Mouse (Mus musculus): Measurements from ENCODE around the gene Sipa1. TPM values are rescaled to one million over a fixed set of nuclear protein-coding genes. Genes with fewer than 3 reads are reported as not detected.

Gene Sipa1
- 94.7 TPM for polyA plus RNA-seq (2017; shearing (Covaris generic))

DNA sequence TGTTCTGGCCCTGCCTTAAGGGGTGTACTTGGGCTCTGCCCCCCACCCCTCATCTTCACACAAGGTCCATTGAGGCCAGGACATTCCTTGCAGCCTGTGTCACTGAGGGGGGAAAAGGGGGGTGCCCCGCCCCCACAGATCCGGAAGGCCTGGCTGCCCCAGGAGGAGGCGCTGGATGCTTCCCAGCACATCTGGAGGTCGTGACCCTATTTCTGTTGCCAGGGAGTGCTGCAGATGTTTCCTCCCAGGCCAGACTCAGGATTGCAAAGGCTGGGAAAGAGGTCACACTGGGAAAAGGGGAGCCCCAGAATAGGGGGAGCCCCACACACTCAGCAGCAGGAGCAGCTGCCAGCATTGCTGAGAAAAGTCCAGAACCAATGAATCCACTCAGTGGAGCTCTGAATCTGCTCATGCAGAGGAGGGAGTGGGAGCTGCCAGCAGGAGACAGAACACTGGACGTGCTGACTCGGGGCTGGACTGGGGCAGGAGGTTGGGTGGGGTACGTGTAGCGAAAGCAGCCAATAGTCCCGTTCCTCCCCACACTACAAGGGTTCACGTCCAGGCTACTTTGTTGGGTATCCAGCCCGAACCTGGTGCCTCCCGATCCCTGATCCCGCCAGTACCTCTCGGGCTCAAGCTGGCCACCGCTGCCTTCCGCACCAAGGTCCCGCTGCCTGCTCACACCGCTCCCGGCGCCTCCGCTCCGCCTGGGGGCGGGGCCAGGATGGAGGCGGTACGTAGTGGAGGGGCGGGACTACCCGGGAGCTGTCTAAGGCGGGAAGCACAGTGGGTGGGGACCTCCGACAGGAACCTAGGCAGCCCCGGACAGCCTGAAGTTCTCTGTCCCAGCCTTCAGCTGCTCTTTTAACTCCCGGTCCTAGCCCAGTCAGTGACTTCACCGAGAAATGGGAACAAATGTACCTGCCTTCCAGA is at the start of gene Sipa1:
Gene Sipa1, minus strand, starts transcription at position 727 of the 933 bp plus-strand sequence.

DNA sequence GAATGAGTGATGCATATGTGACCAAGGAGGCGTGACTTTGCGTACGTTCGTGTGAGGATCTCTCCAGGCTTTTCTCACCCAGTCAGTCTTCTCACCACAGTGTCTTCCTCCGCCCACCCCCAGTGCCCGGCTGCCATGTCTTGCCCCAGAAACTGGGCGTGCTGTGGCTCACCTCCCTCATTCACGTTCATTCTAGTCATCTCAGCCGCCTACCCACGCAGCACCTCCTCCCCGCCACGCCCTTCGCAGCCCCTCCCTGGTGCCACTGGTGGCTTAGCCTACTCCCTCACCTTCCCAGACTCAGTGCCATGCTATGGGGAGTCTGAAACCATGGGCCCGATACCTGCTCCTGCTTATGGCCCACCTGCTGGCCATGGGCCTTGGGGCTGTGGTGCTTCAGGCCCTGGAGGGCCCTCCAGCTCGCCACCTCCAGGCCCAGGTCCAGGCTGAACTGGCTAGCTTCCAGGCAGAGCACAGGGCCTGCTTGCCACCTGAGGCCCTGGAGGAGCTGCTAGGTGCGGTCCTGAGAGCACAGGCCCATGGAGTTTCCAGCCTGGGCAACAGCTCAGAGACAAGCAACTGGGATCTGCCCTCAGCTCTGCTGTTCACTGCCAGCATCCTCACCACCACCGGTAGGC is 40.8 kb upstream of the Sipa1 start, which contains the start of gene Kcnk7:
Gene Kcnk7, plus strand, starts transcription at position 205 of the 638 bp plus-strand sequence.

DNA sequence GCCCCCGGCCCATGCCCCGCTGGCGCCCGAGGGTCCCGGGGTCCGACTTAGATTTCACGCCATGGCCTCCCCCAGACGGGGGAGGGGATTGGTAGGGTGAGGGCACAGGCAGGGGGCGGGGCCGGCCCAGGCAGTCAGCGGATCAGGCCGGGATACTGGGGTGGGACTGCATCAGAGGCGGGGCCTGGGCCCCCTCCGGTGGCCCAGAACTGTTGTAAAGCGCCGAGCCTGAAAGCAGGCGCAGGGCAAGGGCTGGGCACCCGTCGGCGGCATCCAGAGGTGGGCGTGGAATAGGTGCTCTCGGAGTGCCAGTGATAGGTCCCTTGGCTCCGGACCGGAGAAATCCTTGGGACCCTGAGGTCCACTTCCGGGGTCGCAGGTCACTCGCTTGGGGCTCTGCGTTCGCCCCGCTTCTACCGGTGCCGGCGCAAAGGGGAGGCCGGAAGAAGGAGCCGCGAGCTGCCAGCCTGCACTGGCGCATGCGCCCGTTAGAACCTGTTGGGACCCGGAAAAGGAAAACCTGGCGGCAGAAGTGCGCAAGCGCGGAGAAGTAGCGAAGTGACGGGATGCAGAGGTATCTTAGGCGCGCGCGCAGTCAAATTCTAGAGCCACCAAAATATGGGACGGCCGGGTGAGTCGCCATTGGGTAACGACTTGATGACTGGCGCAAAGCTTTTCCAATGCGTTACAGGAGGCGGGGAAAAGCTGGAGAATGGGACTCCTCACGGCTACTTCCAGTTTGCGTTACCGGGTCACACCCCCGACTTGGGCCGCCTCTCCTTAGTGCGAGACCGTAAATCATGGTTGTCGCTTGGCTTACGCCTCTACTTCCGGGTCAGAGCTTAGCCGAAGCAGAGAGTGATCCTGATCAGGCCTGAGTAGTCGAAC is 24.9 kb upstream of the Sipa1 start, which contains the start of the genes Map3k11 and Pcnx3:
Gene Map3k11, plus strand, starts transcription at position 543 of the 888 bp plus-strand sequence.
Gene Pcnx3, minus strand, starts transcription at position 709 of the 888 bp plus-strand sequence.

DNA sequence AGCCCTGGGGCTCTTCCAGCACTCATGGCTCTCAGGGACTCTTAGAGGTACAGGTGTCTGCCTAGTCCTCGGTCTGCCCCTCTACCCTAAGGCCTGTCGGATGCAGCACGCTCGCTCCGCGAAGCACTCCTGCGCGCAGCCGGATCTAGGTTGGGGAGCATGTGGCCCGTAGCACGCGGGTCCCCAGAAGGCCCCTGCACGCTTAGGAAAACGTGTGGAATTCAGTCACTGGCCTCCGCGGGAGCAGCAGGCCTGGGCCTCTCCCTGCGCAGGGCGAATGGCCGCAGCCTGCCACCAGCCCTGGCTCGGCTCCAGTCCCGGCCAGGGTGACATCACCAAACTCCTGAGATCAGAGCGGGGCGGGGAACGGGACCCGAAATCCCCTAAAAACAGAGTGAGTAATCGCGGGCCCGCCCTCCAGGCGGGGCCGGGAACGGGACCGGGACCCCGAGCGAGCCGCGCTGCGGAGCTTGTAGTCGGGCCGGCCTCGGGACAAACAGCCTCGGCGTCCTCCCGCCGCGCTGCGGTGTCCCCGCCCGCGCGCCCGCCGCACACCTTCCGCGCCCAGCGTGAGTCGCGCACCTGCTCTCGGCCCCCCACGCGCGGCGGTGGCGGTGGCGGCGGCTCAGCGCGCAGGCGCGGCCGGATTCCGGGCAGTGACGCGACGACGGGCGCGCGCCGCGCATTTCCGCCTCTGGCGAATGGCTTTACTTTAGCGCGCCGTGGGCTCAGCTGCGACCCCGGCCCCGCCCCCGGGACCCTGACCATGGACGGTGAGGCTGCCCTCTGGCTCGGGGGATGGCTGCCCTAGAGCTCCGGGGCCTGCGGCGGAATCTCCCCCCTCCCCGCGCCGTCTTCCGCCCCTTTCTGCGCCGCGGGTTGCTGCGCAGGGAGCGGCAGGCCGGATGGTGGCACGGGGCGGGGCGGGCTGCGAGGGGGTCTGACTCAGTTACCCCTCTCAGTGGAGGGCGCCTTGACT is 26.1 kb downstream of the Sipa1 start, which contains the start of gene Rela:
Gene Rela, plus strand, starts transcription at position 415 of the 979 bp plus-strand sequence.

DNA sequence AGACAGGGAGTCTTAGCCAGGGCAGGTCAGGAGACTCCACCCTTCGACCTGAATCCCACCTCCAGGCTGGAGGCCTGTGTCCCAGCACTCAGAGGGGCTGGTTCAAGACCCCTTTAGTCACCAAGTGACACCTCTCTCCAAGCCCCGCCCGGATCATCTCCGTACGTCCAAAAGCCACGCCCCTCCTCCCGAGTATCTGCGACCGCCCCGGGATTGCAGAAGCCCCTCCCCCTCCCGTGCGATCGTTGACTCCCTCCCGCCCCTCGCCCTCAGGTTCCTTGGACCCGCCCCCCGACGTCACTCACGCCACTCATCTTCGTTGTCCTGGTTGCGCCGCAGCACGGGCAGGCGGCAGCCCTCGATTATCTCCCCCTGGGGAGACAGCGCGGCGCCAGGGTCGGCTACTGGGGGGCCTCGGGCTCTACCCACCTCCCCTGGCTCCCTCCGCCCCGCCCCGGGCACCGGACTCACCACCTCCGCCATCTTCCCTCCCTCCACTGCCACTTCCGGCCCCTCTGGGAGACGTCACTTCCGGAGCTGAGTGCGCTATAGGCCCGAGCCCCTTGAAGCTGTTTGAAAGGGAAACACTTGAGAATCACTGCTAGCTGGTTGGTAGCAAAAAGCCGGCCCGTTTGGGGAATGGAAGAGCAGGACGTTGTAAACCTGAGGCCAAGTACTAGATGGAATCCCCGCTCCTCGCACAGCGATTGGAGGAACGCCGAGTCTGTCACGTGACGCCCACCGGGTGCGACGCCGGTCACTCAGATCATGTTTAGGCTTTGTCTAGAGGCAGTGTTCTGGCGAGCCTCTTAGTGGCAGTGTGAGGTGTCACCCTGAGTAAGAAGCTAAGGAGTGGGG is 53.7 kb downstream of the Sipa1 start, which contains the start of gene Kat5:
Gene Kat5, minus strand, starts transcription at position 691 of the 858 bp plus-strand sequence.

DNA sequence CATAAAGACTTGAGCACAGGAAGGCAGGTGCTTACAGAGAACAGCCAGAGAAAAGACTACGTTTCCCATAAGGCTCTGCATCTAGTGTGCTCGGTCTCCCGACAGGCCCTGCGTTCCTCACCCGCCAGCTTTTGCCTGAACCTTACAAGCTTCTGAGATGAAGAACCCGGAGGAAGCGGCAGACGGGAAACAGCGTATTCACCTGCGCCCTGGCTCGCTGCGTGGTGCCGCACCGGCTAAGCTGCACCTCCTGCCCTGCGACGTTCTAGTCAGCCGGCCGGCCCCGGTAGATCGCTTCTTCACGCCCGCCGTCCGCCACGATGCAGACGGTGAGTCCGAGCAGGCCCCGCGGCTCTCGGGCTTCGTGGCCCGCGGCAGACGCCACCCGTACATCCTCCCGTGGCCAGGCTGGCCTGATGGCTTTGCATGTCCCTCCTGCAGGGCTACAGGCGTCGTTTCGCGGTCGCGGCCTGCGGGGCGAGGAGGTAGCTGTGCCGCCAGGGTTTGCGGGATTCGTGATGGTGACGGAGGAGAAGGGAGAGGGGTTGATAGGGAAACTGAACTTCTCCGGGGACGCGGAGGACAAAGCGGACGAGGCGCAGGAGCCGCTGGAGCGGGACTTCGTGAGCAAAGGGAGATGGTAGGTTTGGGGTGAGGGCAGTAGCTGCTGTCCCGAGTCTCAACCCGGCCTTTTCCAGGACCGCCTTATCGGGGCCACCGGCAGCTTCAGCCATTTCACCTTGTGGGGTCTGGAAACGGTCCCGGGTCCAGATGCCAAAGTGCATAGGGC is 61.6 kb downstream of the Sipa1 start, which contains the start of gene Rnaseh2c:
Gene Rnaseh2c, plus strand, starts transcription at position 122 of the 790 bp plus-strand sequence.

Other genes starting within 250 kb of the Sipa1 start
- gene Drap1, start 238.7 kb downstream of the Sipa1 start, polyA plus RNA-seq (2017; shearing (Covaris generic)): 84.3 TPM
- gene AI837181, start 238.6 kb downstream of the Sipa1 start, polyA plus RNA-seq (2017; shearing (Covaris generic)): 19.9 TPM
- not detected for gene Fosl1, start 216.2 kb downstream of the Sipa1 start, polyA plus RNA-seq (2017; shearing (Covaris generic))
- gene Ccdc85b, start 205.8 kb downstream of the Sipa1 start, polyA plus RNA-seq (2017; shearing (Covaris generic)): 6.3 TPM
- gene Fibp, start 203.1 kb downstream of the Sipa1 start, polyA plus RNA-seq (2017; shearing (Covaris generic)): 162 TPM
- gene Ctsw, start 195.2 kb downstream of the Sipa1 start, polyA plus RNA-seq (2017; shearing (Covaris generic)): 100 TPM
- 2.6 TPM for gene Efemp2, start 189.8 kb downstream of the Sipa1 start, polyA plus RNA-seq (2017; shearing (Covaris generic))
- 82.6 TPM for gene Mus81, start 175.3 kb downstream of the Sipa1 start, polyA plus RNA-seq (2017; shearing (Covaris generic))
- gene Cfl1, start 173.3 kb downstream of the Sipa1 start, polyA plus RNA-seq (2017; shearing (Covaris generic)): 3,549 TPM
- 0.39 TPM for gene 1700020D05Rik, start 159.9 kb downstream of the Sipa1 start, polyA plus RNA-seq (2017; shearing (Covaris generic))
- gene Snx32, start 153.2 kb downstream of the Sipa1 start, polyA plus RNA-seq (2017; shearing (Covaris generic)): 21.9 TPM
- not detected for gene Ovol1, start 103.1 kb downstream of the Sipa1 start, polyA plus RNA-seq (2017; shearing (Covaris generic))
- gene Ap5b1, start 95.7 kb downstream of the Sipa1 start, polyA plus RNA-seq (2017; shearing (Covaris generic)): 24.0 TPM
- gene Rnaseh2c, start 61.8 kb downstream of the Sipa1 start, polyA plus RNA-seq (2017; shearing (Covaris generic)): 148 TPM
- gene Kat5, start 53.5 kb downstream of the Sipa1 start, polyA plus RNA-seq (2017; shearing (Covaris generic)): 62.2 TPM
- gene Rela, start 26.2 kb downstream of the Sipa1 start, polyA plus RNA-seq (2017; shearing (Covaris generic)): 178 TPM
- gene Map3k11, start 25.0 kb upstream of the Sipa1 start, polyA plus RNA-seq (2017; shearing (Covaris generic)): 28.2 TPM
- gene Pcnx3, start 25.2 kb upstream of the Sipa1 start, polyA plus RNA-seq (2017; shearing (Covaris generic)): 72.0 TPM
- 2.1 TPM for gene Kcnk7, start 40.7 kb upstream of the Sipa1 start, polyA plus RNA-seq (2017; shearing (Covaris generic))
- 81.7 TPM for gene Ehbp1l1, start 62.6 kb upstream of the Sipa1 start, polyA plus RNA-seq (2017; shearing (Covaris generic))
- gene Fam89b, start 65.9 kb upstream of the Sipa1 start, polyA plus RNA-seq (2017; shearing (Covaris generic)): 67.5 TPM
- 0.12 TPM for gene Ltbp3, start 77.2 kb upstream of the Sipa1 start, polyA plus RNA-seq (2017; shearing (Covaris generic))
- gene Scyl1, start 107.7 kb upstream of the Sipa1 start, polyA plus RNA-seq (2017; shearing (Covaris generic)): 84.4 TPM
- 341 TPM for gene Frmd8, start 211.6 kb upstream of the Sipa1 start, polyA plus RNA-seq (2017; shearing (Covaris generic))
- gene Slc25a45, start 214.1 kb upstream of the Sipa1 start, polyA plus RNA-seq (2017; shearing (Covaris generic)): 49.6 TPM
- gene Tigd3, start 230.4 kb upstream of the Sipa1 start, polyA plus RNA-seq (2017; shearing (Covaris generic)): 0.65 TPM
- 210 TPM for gene Dpf2, start 249.3 kb upstream of the Sipa1 start, polyA plus RNA-seq (2017; shearing (Covaris generic))